Mouse (Mus musculus) liver, embryonic 14.5 days (tissue): ENCODE measurements around the gene Smim22. TPM values are rescaled to one million over a fixed set of nuclear protein-coding genes. Genes with fewer than 3 reads are reported as not detected.
A peak's percentile ranks its signal among the peaks of the same experiment; 100 is the strongest.

Source experiments
- ATAC-seq: fragments of 200-750 bp; cut with Nextera tagmentation; 2 replicates; pipeline ENCODE4 v1.8.0; 2017; ENCODE audit warnings: moderate number of reproducible peaks, mild to moderate bottlenecking, moderate library complexity; ENCODE audit not compliant: insufficient read depth
- DNase-seq, 3 experiments: peaks; one replicate each; pipeline ENCODE4 v3.0.0-alpha.2; 2012 to 2013; ENCODE audit warnings: low read depth in 3 of 3, low spot score in 3 of 3
- H3K27ac ChIP-seq: fragments of 300-500 bp; sonication (generic); 2 replicates; pipeline ENCODE4 v1.5.1; 2014; ENCODE audit warnings: moderate library complexity, mild to moderate bottlenecking, control low read depth, inconsistent platforms
- H3K27me3 ChIP-seq: fragments of 300-500 bp; sonication (generic); 2 replicates; pipeline ENCODE4 v1.6.1; 2014; ENCODE audit warnings: mild to moderate bottlenecking, low read length, moderate library complexity; ENCODE audit not compliant: control insufficient read depth, insufficient read depth
- H3K36me3 ChIP-seq: fragments of 300-500 bp; sonication (generic); replicated peaks from 2 replicates; pipeline ENCODE4 v1.6.1; 2014; ENCODE audit warnings: low read depth; ENCODE audit not compliant: control insufficient read depth, insufficient read depth
- H3K4me1 ChIP-seq, 2 experiments: fragments of 200-500 bp in 1 of 2; fragments of 300-500 bp in 1 of 2; sonication (generic) in 1 of 2; replicated peaks; 2 replicates each; pipeline ENCODE4 v1.6.1; 2012 to 2014; ENCODE audit warnings: antibody characterized with exemption in 1 of 2, inconsistent platforms in 1 of 2, low read length in 1 of 2; ENCODE audit not compliant: control insufficient read depth in 2 of 2, insufficient read depth in 2 of 2
- H3K4me2 ChIP-seq: fragments of 300-500 bp; sonication (generic); 2 replicates; pipeline ENCODE4 v1.6.1; 2014; ENCODE audit warnings: low read depth, mild to moderate bottlenecking, control low read depth, moderate library complexity
- H3K4me3 ChIP-seq, 2 experiments: fragments of 200-500 bp in 1 of 2; fragments of 300-500 bp in 1 of 2; sonication (generic) in 1 of 2; 2 replicates each; pipeline ENCODE4 v1.5.1; 2012 to 2014; ENCODE audit warnings: low read depth in 2 of 2, low read length in 2 of 2, mild to moderate bottlenecking in 2 of 2, control low read depth in 1 of 2, inconsistent platforms in 1 of 2, moderate library complexity in 1 of 2; ENCODE audit not compliant: insufficient read depth in 1 of 2
- H3K9ac ChIP-seq: fragments of 300-500 bp; sonication (generic); replicated peaks from 2 replicates; pipeline ENCODE4 v1.6.1; 2014; ENCODE audit warnings: mild to moderate bottlenecking, control low read depth, moderate library complexity
- H3K9me3 ChIP-seq: fragments of 300-500 bp; sonication (generic); 2 replicates; pipeline ENCODE4 v1.6.1; 2016; ENCODE audit warnings: low read length, mixed read lengths; ENCODE audit not compliant: control insufficient read depth
- CTCF ChIP-seq: IDR thresholded peaks from 2 replicates; pipeline ENCODE4 v1.5.1; 2016; ENCODE audit warnings: antibody characterized with exemption, low read depth, control low read depth
- EP300 ChIP-seq: IDR thresholded peaks from 2 replicates; pipeline ENCODE4 v1.6.1; 2016; ENCODE audit warnings: antibody characterized with exemption, low read depth
- WGBS: fragments of 180-500 bp; shearing (Covaris S2); extraction: QIAGEN DNeasy Blood & Tissue Kit; methylation state at CpG from one replicate; pipeline ENCODE4 v1.1.7; 2014; ENCODE audit not compliant: insufficient replicate concordance; 5-methylcytosine and 5-hydroxymethylcytosine counted together
- polyA plus RNA-seq, 2 experiments: library from polyadenylated mRNA; depleted of rRNA in 1 of 2; stranded (reverse) in 1 of 2; unstranded in 1 of 2; fragments of >200 nt; fragmentation: Nextera tagmentation in 1 of 2; extraction: Ambion mirVana in 1 of 2; gene quantifications; 2 replicates each; pipeline versions ENCODE4 v1.2.1 to v1.2.3; 2012 to 2014

The Smim22 gene
- polyA plus RNA-seq, 2 experiments, result 4.5 to 9.7 TPM

GRCm38 (mm10) chr16:4964731-4965391 lies 42.2 kb upstream of the Smim22 start:
- Histone ChIP-seq H3K4me2 (peak overlapping the region; percentile 85), H3K9me3 (no peaks in the 10 kb centered on the region), H3K4me1 (peaks cover 0 to 11% of the 10 kb centered on the region in 2 experiments), H3K27ac (peak overlapping the region; percentile 51), H3K27me3 (no peaks in the 10 kb centered on the region), H3K9ac (peak overlapping the region; percentile 71), H3K36me3 (no peaks in the 10 kb centered on the region), H3K4me3 (peak overlapping the region; percentile 72 to 81)
- DNase-seq (peak in 1 of 3 experiments; percentile 9), ATAC-seq (no peak)
- 16% methylated on average over 13 of the region's 13 CpGs for WGBS
- TF ChIP-seq CTCF (no peak), EP300 (no peak)

GRCm38 (mm10) chr16:4965392-4966129 lies 41.5 kb upstream of the Smim22 start:
- ATAC-seq, result no peak
- no peaks in the 10 kb centered on the region for H3K27me3 ChIP-seq

DNA sequence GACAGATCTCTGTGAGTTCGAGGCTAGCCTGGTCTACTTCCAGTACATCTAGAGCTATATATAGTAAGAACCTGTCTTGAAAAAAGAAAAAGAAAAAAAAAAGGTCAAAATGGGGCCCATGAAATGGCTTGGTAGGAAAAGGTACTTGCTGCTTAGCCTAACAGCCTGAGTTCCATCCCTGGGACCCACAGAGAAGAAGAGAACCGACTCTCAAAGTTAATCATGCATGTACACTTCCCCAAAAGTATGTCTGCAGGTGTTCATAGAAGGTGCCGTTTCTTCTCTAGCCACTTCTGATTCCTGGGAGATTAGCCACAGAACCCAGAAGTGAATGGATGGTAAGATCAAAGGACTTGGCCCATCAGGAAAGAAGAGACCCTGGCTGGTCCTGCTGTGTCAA lies 38.7 kb upstream of the Smim22 start:
- H3K27me3 ChIP-seq, result no peaks in the 10 kb centered on the region
- H3K9ac ChIP-seq, result no peak overlapping the region
- DNase-seq (no peak), ATAC-seq (no peak)
- no peaks in the 10 kb centered on the region for H3K9me3 ChIP-seq
- H3K27ac ChIP-seq, result no peak overlapping the region
- H3K4me1 ChIP-seq, result peaks cover 0 to 11% of the 10 kb centered on the region in 2 experiments; a peak in 3 of 4 replicates
- no peak overlapping the region for H3K4me3 ChIP-seq
- TF ChIP-seq CTCF (no peak), EP300 (no peak)
- no peaks in the 10 kb centered on the region for H3K36me3 ChIP-seq
- WGBS, result 53% methylated on average over 3 of the region's 3 CpGs
- no peak overlapping the region for H3K4me2 ChIP-seq

More at GRCm38 (mm10) chr16:4965392-4966129, 41.5 kb upstream of the Smim22 start:
- no peak overlapping the region for H3K9ac ChIP-seq
- H3K4me3 ChIP-seq, result no peak overlapping the region
- no peaks in the 10 kb centered on the region for H3K36me3 ChIP-seq
- 69% methylated on average over 8 of the region's 8 CpGs for WGBS
- no peaks in the 10 kb centered on the region for H3K9me3 ChIP-seq
- TF ChIP-seq CTCF, result no peak
- H3K4me2 ChIP-seq, result peak overlapping the region; percentile 85
- peaks cover 0 to 11% of the 10 kb centered on the region in 2 experiments for H3K4me1 ChIP-seq
- no peak for DNase-seq
- H3K27ac ChIP-seq, result no peak overlapping the region

DNA sequence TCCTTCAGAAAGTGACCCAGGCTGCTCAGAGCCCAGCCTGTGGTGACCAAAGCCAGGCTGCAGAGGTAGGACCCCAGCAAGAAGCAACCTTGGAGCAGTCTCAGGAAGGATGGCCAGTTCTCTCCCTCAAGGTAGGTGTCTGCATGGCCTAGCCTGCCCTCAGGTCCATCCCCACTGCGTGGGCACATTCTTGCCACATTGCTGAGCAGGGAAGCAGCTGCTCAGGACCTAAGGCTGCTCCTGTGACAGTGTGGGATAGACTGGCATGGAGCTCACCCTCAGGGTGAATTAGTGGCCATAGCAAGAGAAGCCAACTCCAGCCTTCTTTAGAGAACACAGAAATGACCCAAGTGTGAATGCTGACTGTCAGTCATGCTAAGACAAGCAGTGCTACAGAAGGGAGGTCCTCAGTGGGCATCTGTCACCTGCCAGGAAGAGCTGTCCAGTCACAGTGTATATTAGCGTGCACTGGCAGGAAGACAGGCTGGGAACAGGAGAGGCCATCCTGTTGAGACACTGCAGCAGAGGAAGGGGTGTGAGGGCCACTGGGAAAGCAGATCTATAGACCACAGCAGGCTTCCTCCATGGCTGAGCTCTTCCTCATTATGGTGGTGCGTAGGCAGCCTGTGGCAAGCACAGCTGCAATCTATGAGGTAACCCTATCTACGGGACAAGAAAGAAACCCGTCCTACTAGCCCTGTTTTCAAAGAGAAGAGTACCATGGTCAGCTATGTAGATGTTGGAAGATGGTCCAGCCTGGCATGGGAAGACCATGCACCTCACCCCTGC lies 37.8 kb upstream of the Smim22 start:
- Histone ChIP-seq H3K36me3 (no peaks in the 10 kb centered on the region), H3K27ac (no peak overlapping the region), H3K4me2 (no peak overlapping the region), H3K9me3 (no peaks in the 10 kb centered on the region), H3K4me1 (peaks cover 0 to 11% of the 10 kb centered on the region in 2 experiments; a peak in 2 of 4 replicates), H3K9ac (no peak overlapping the region), H3K4me3 (no peak overlapping the region), H3K27me3 (no peaks in the 10 kb centered on the region)
- no peak for ATAC-seq
- 36% methylated on average over 5 of the region's 5 CpGs for WGBS
- DNase-seq, result no peak
- TF ChIP-seq EP300, result no peak
- no peak for TF ChIP-seq CTCF
